In genomic region chr5:30406876-30407275, GRCm38 (mm10) we compare ENCODE assay signal across 11 mouse cellular contexts. TPM values are rescaled to one million over a fixed set of nuclear protein-coding genes. Genes with fewer than 3 reads are reported as not detected.
DNase-seq lines count a peak whose midpoint lies in the region; ATAC-seq lines count a peak whose summit lies in the region.
"Had no signal": no experiment of that assay in that cellular context is flagged by ENCODE, and none has a peak within 500 bp of the region (broad histone marks: within the 10 kb centered on the region; RNA-seq: fewer than 3 reads in every experiment).

No protein-coding gene starts in this region.

- no peak overlapping the region for H3K9ac ChIP-seq in embryonic facial prominence, embryonic 15.5 days
- H3K9ac ChIP-seq in midbrain, embryonic 15.5 days, result no peak overlapping the region
- H3K9ac ChIP-seq in liver, embryonic 11.5 days (ENCODE audit: low read depth, low read length), result no peak overlapping the region

- no peaks in the 10 kb centered on the region for H3K27me3 ChIP-seq in embryonic facial prominence, embryonic 15.5 days
- no peaks in the 10 kb centered on the region for H3K27me3 ChIP-seq in midbrain, embryonic 15.5 days (replicated peaks)
- H3K27me3 ChIP-seq in liver, embryonic 11.5 days (replicated peaks; ENCODE audit: control insufficient read depth, insufficient read depth, low read length), result no peaks in the 10 kb centered on the region

- H3K4me1 ChIP-seq in embryonic facial prominence, embryonic 15.5 days, result 0 out of 2 replicates have a peak, but pooled peaks cover 3% of the 10 kb centered on the region
- peaks cover 8% of the 10 kb centered on the region; the same call in 1 of the 2 replicates for H3K4me1 ChIP-seq in midbrain, embryonic 15.5 days
- H3K4me1 ChIP-seq in liver, embryonic 11.5 days (replicated peaks; ENCODE audit: control insufficient read depth, insufficient read depth, low read length), result no peaks in the 10 kb centered on the region

- 0 out of 2 replicates have a peak overlapping the region, but pooled peaks have one; percentile 6 for H3K4me2 ChIP-seq in embryonic facial prominence, embryonic 15.5 days (replicated peaks)
- peak overlapping the region; percentile 34 for H3K4me2 ChIP-seq in midbrain, embryonic 15.5 days
- H3K4me2 ChIP-seq in liver, embryonic 11.5 days, result no peak overlapping the region

- DNase-seq in cerebellum, postnatal 14 days, result peak; percentile 38 to 47
- DNase-seq in cerebellum, postnatal 36 days, result no peak
- DNase-seq in lung, postnatal 10 days, result peak; percentile 39
- no peak for DNase-seq in lung, postnatal 36 days
- no peak for DNase-seq in liver, embryonic 11.5 days (ENCODE audit: low spot score)
- DNase-seq in gastrocnemius, postnatal 4 days (ENCODE audit: low spot score in 2 of 2), result no peak

- ATAC-seq in embryonic facial prominence, embryonic 15.5 days (ENCODE audit: insufficient number of reproducible peaks, low FRiP score, low TSS enrichment, low read depth), result no peak
- ATAC-seq in midbrain, embryonic 15.5 days (replicated peaks), result peak; percentile 53
- ATAC-seq in liver, embryonic 11.5 days (replicated peaks; ENCODE audit: low FRiP score), result no peak

- no peak overlapping the region for H3K27ac ChIP-seq in embryonic facial prominence, embryonic 15.5 days (replicated peaks)
- H3K27ac ChIP-seq in midbrain, embryonic 15.5 days, result no peak overlapping the region
- H3K27ac ChIP-seq in liver, embryonic 11.5 days (ENCODE audit: low read depth, low read length), result no peak overlapping the region

- H3K9me3 ChIP-seq in embryonic facial prominence, embryonic 15.5 days (replicated peaks), result no peaks in the 10 kb centered on the region
- no peaks in the 10 kb centered on the region for H3K9me3 ChIP-seq in midbrain, embryonic 15.5 days
- H3K9me3 ChIP-seq in liver, embryonic 11.5 days (ENCODE audit: control insufficient read depth, low read length), result no peaks in the 10 kb centered on the region

- no peaks in the 10 kb centered on the region for H3K36me3 ChIP-seq in embryonic facial prominence, embryonic 15.5 days
- no peaks in the 10 kb centered on the region for H3K36me3 ChIP-seq in midbrain, embryonic 15.5 days (replicated peaks)
- no peaks in the 10 kb centered on the region for H3K36me3 ChIP-seq in liver, embryonic 11.5 days (ENCODE audit: control insufficient read depth, insufficient read depth, low read length)

- H3K4me3 ChIP-seq in embryonic facial prominence, embryonic 15.5 days (replicated peaks), result no peak overlapping the region
- no peak overlapping the region for H3K4me3 ChIP-seq in midbrain, embryonic 15.5 days
- no peak overlapping the region for H3K4me3 ChIP-seq in liver, embryonic 11.5 days (ENCODE audit: low read depth, low read length)

- 18% methylated on average over 9 of the region's 9 CpGs for WGBS in embryonic facial prominence, embryonic 15.5 days
- WGBS in midbrain, embryonic 15.5 days, result 5% methylated on average over 9 of the region's 9 CpGs
- WGBS in liver, embryonic 11.5 days, result 30% methylated on average over 9 of the region's 9 CpGs

RNA-seq across cellular contexts. Expression of gene Otof, which starts 54.9 kb away (rescaled TPM):
- polyA plus RNA-seq in embryonic facial prominence, embryonic 15.5 days (2015; fragmentation: Nextera tagmentation; extraction: Ambion mirVana), result 0.91 and 1.2 TPM in 2 replicates
- 4.0 TPM in 2 replicates for polyA plus RNA-seq in midbrain, embryonic 15.5 days (2015; fragmentation: Nextera tagmentation; extraction: Ambion mirVana)
- polyA plus RNA-seq in liver, embryonic 11.5 days (2014; fragmentation: Nextera tagmentation; extraction: Ambion mirVana), result 0.05 and 0.18 TPM in 2 replicates
- total RNA-seq in gastrocnemius, postnatal 4 days (2021), result 1 to 10 TPM; 1.2 to 1.7 TPM
- polyA plus RNA-seq: C2C12 had no signal

RNA-seq across cellular contexts. Expression of gene 1700001C02Rik, which starts 59.0 kb away (rescaled TPM):
- 6.7 and 19.1 TPM in 2 replicates for polyA plus RNA-seq in embryonic facial prominence, embryonic 15.5 days (2015; fragmentation: Nextera tagmentation; extraction: Ambion mirVana)
- polyA plus RNA-seq in midbrain, embryonic 15.5 days (2015; fragmentation: Nextera tagmentation; extraction: Ambion mirVana), result 0.96 and 1.2 TPM in 2 replicates
- not detected in 2 replicates for polyA plus RNA-seq in liver, embryonic 11.5 days (2014; fragmentation: Nextera tagmentation; extraction: Ambion mirVana)
- not detected for total RNA-seq in gastrocnemius, postnatal 4 days (2021)
- total RNA-seq: left cerebral cortex, postnatal 14 days had no signal
- polyA plus RNA-seq: C2C12; stomach, embryonic 16.5 days had no signal

Comparison
In these comparisons a context has a peak if more than half of its experiments do, and no peak if none do; other contexts are left out.
1. DNase-seq: peak in cerebellum, postnatal 14 days (2 of 2) and lung, postnatal 10 days (single experiment); none in cerebellum, postnatal 36 days (0 of 2), lung, postnatal 36 days (single experiment), liver, embryonic 11.5 days (single experiment) and gastrocnemius, postnatal 4 days (0 of 2).